Mouse (Mus musculus) limb, embryonic 12.5 days (tissue): ENCODE results near the gene Cog7. TPM values are rescaled to one million over a fixed set of nuclear protein-coding genes. Genes with fewer than 3 reads are reported as not detected.

Experiments used
- ATAC-seq: fragments of 200-750 bp; cut with Nextera tagmentation; 2 replicates; pipeline ENCODE4 v1.8.0; 2017; ENCODE audit warnings: low read depth, moderate TSS enrichment; ENCODE audit not compliant: insufficient number of reproducible peaks, insufficient read depth, low FRiP score, low TSS enrichment
- H3K27ac ChIP-seq: fragments of 300-500 bp; sonication (generic); 2 replicates; pipeline ENCODE4 v1.5.1; 2016; ENCODE audit warnings: mild to moderate bottlenecking, moderate library complexity
- H3K27me3 ChIP-seq: fragments of 300-500 bp; sonication (generic); 2 replicates; pipeline ENCODE4 v1.6.1; 2016; ENCODE audit warnings: mild to moderate bottlenecking, moderate library complexity
- H3K36me3 ChIP-seq: fragments of 300-500 bp; sonication (generic); 2 replicates; pipeline ENCODE4 v1.6.1; 2016; ENCODE audit warnings: mild to moderate bottlenecking, moderate library complexity
- H3K4me1 ChIP-seq: fragments of 300-500 bp; sonication (generic); replicated peaks from 2 replicates; pipeline ENCODE4 v1.6.1; 2016
- H3K4me2 ChIP-seq: fragments of 300-500 bp; sonication (generic); 2 replicates; pipeline ENCODE4 v1.6.1; 2016; ENCODE audit warnings: mild to moderate bottlenecking, moderate library complexity
- H3K4me3 ChIP-seq: fragments of 300-500 bp; sonication (generic); replicated peaks from 2 replicates; pipeline ENCODE4 v1.5.1; 2016; ENCODE audit warnings: mild to moderate bottlenecking
- H3K9ac ChIP-seq: fragments of 300-500 bp; sonication (generic); replicated peaks from 2 replicates; pipeline ENCODE4 v1.6.1; 2016; ENCODE audit warnings: mild to moderate bottlenecking, moderate library complexity
- H3K9me3 ChIP-seq: fragments of 300-500 bp; sonication (generic); 2 replicates; pipeline ENCODE4 v1.6.1; 2016; ENCODE audit warnings: mild to moderate bottlenecking, moderate library complexity
- WGBS: fragments of 180-500 bp; shearing (Covaris S2); methylation state at CpG from one replicate; pipeline ENCODE4 v1.1.7; 2016; 5-methylcytosine and 5-hydroxymethylcytosine counted together
- polyA plus RNA-seq: library from polyadenylated mRNA; unstranded; fragments of >200 nt; fragmentation: Nextera tagmentation; extraction: Ambion mirVana; gene quantifications from 2 replicates; pipeline ENCODE4 v1.2.1, GENCODE M21; 2016

Gene Cog7
- polyA plus RNA-seq, 1 experiment from 2014 or later, result 25.2 TPM

- whole genome bisulfite sequencing, result 91% methylated on average over 5 of the region's 5 CpGs
- no peak for ATAC-seq
- Histone ChIP-seq H3K4me3 (no peak overlapping the region), H3K9ac (no peak overlapping the region), H3K4me1 (no peaks in the 10 kb centered on the region), H3K27ac (no peak overlapping the region), H3K36me3 (peaks cover 96% of the 10 kb centered on the region), H3K27me3 (no peaks in the 10 kb centered on the region), H3K4me2 (no peak overlapping the region), H3K9me3 (no peaks in the 10 kb centered on the region)
Measured at GRCm38 (mm10) chr7:121995961-121996360, 14.4 kb upstream of the Cog7 start.

- Histone ChIP-seq H3K9me3 (no peaks in the 10 kb centered on the region), H3K27me3 (no peaks in the 10 kb centered on the region), H3K4me2 (no peak overlapping the region), H3K36me3 (peaks cover 47% of the 10 kb centered on the region), H3K9ac (no peak overlapping the region), H3K4me3 (no peak overlapping the region), H3K27ac (no peak overlapping the region), H3K4me1 (no peaks in the 10 kb centered on the region)
- 59% methylated on average over 4 of the region's 4 CpGs for WGBS
- ATAC-seq, result no peak
Measured at GRCm38 (mm10) chr7:121975031-121975430, 6.5 kb downstream of the Cog7 start.

- WGBS, result 92% methylated on average over 3 of the region's 3 CpGs
- ATAC-seq, result no peak
- Histone ChIP-seq H3K9ac (no peak overlapping the region), H3K27me3 (no peaks in the 10 kb centered on the region), H3K4me2 (no peak overlapping the region), H3K9me3 (no peaks in the 10 kb centered on the region), H3K4me1 (no peaks in the 10 kb centered on the region), H3K36me3 (peaks cover 52% of the 10 kb centered on the region), H3K27ac (no peak overlapping the region), H3K4me3 (no peak overlapping the region)
Measured at GRCm38 (mm10) chr7:121971698-121972097, 9.8 kb downstream of the Cog7 start.

GRCm38 (mm10) chr7:121970250-121970649 lies 11.3 kb downstream of the Cog7 start:
- 88% methylated on average over 9 of the region's 9 CpGs for WGBS
- peaks cover 41% of the 10 kb centered on the region for H3K36me3 ChIP-seq
- H3K4me2 ChIP-seq, result no peak overlapping the region
- no peak for ATAC-seq
- no peak overlapping the region for H3K4me3 ChIP-seq
- no peak overlapping the region for H3K9ac ChIP-seq
- no peak overlapping the region for H3K27ac ChIP-seq
- H3K9me3 ChIP-seq, result no peaks in the 10 kb centered on the region
- H3K4me1 ChIP-seq, result no peaks in the 10 kb centered on the region
- no peaks in the 10 kb centered on the region for H3K27me3 ChIP-seq

- H3K27ac ChIP-seq, result no peak overlapping the region
- no peaks in the 10 kb centered on the region for H3K4me1 ChIP-seq
- no peak for ATAC-seq
- no peak overlapping the region for H3K9ac ChIP-seq
- H3K36me3 ChIP-seq, result peaks cover 45% of the 10 kb centered on the region
- H3K4me3 ChIP-seq, result no peak overlapping the region
- H3K4me2 ChIP-seq, result no peak overlapping the region
- no peaks in the 10 kb centered on the region for H3K9me3 ChIP-seq
- 88% methylated on average over 9 of the region's 9 CpGs for whole genome bisulfite sequencing
- no peaks in the 10 kb centered on the region for H3K27me3 ChIP-seq
Measured at GRCm38 (mm10) chr7:121968816-121969215, 12.7 kb downstream of the Cog7 start.

- Histone ChIP-seq H3K9me3 (no peaks in the 10 kb centered on the region), H3K27ac (no peak overlapping the region), H3K27me3 (no peaks in the 10 kb centered on the region), H3K36me3 (peaks cover 43% of the 10 kb centered on the region), H3K4me1 (no peaks in the 10 kb centered on the region), H3K4me2 (no peak overlapping the region), H3K9ac (no peak overlapping the region), H3K4me3 (no peak overlapping the region)
- no peak for ATAC-seq
- 67% methylated on average over 8 of the region's 8 CpGs for whole genome bisulfite sequencing
Measured at GRCm38 (mm10) chr7:121968242-121968641, 13.3 kb downstream of the Cog7 start.

- Histone ChIP-seq H3K27me3 (no peaks in the 10 kb centered on the region), H3K4me2 (no peak overlapping the region), H3K9ac (no peak overlapping the region), H3K4me3 (no peak overlapping the region), H3K36me3 (peaks cover 58% of the 10 kb centered on the region), H3K4me1 (no peaks in the 10 kb centered on the region), H3K27ac (no peak overlapping the region), H3K9me3 (no peaks in the 10 kb centered on the region)
- no peak for ATAC-seq
- 92% methylated on average over 7 of the region's 7 CpGs for WGBS
Measured at GRCm38 (mm10) chr7:121966169-121966568, 15.3 kb downstream of the Cog7 start.

GRCm38 (mm10) chr7:121963883-121964398 lies 17.6 kb downstream of the Cog7 start:
- H3K4me1 ChIP-seq, result no peaks in the 10 kb centered on the region
- H3K9me3 ChIP-seq, result no peaks in the 10 kb centered on the region
- ATAC-seq, result no peak
- H3K27ac ChIP-seq, result no peak overlapping the region
- H3K9ac ChIP-seq, result no peak overlapping the region
- peaks cover 49% of the 10 kb centered on the region for H3K36me3 ChIP-seq
- no peak overlapping the region for H3K4me3 ChIP-seq
- 61% methylated on average over 6 of the region's 6 CpGs for WGBS
- H3K27me3 ChIP-seq, result no peaks in the 10 kb centered on the region
- H3K4me2 ChIP-seq, result no peak overlapping the region

GRCm38 (mm10) chr7:121962571-121962959 lies 18.9 kb downstream of the Cog7 start:
- H3K27ac ChIP-seq, result no peak overlapping the region
- 86% methylated on average over 3 of the region's 3 CpGs for WGBS
- H3K36me3 ChIP-seq, result peaks cover 40% of the 10 kb centered on the region
- H3K4me2 ChIP-seq, result no peak overlapping the region
- no peak for ATAC-seq
- no peaks in the 10 kb centered on the region for H3K4me1 ChIP-seq
- H3K4me3 ChIP-seq, result no peak overlapping the region
- no peak overlapping the region for H3K9ac ChIP-seq
- no peaks in the 10 kb centered on the region for H3K27me3 ChIP-seq
- no peaks in the 10 kb centered on the region for H3K9me3 ChIP-seq

- Histone ChIP-seq H3K9me3 (no peaks in the 10 kb centered on the region), H3K4me2 (no peak overlapping the region), H3K4me1 (no peaks in the 10 kb centered on the region), H3K27ac (no peak overlapping the region), H3K27me3 (no peaks in the 10 kb centered on the region), H3K4me3 (no peak overlapping the region), H3K36me3 (peaks cover 41% of the 10 kb centered on the region), H3K9ac (no peak overlapping the region)
- ATAC-seq, result no peak
- WGBS, result 85% methylated on average over 7 of the region's 7 CpGs
Measured at GRCm38 (mm10) chr7:121961913-121962570, 19.5 kb downstream of the Cog7 start.

GRCm38 (mm10) chr7:121955802-121956201 lies 25.7 kb downstream of the Cog7 start:
- H3K4me3 ChIP-seq, result no peak overlapping the region
- H3K27me3 ChIP-seq, result no peaks in the 10 kb centered on the region
- H3K9me3 ChIP-seq, result no peaks in the 10 kb centered on the region
- 19% methylated on average over 12 of the region's 12 CpGs for WGBS
- no peak overlapping the region for H3K9ac ChIP-seq
- peak overlapping the region; percentile 21; the same call in 1 of the 2 replicates for H3K4me2 ChIP-seq
- peaks cover 27% of the 10 kb centered on the region for H3K36me3 ChIP-seq
- H3K27ac ChIP-seq, result peak overlapping the region; percentile 82
- peak; percentile 58; the same call in 1 of the 2 replicates for ATAC-seq
- H3K4me1 ChIP-seq, result peaks cover 16% of the 10 kb centered on the region
